Mouse (Mus musculus): ENCODE measurements around the gene Efnb2. TPM values are rescaled to one million over a fixed set of nuclear protein-coding genes. Genes with fewer than 3 reads are reported as not detected.

The Efnb2 gene
- polyA plus RNA-seq, 2 experiments = 42.8 to 74.0 TPM

GRCm38 (mm10) chr8:8611928-8612327, 49.1 kb downstream of the Efnb2 start:
- Histone ChIP-seq H3K27ac (replicated peaks; ENCODE audit: low read depth, low read length) (no peak overlapping the region), H3K4me3 (replicated peaks; ENCODE audit: low read length) (no peak overlapping the region), H3K4me2 (replicated peaks; ENCODE audit: low read depth, low read length, severe bottlenecking) (no peak overlapping the region), H3K9me3 (ENCODE audit: control insufficient read depth, low read length) (no peaks in the 10 kb centered on the region), H3K9ac (ENCODE audit: low read depth, low read length, severe bottlenecking) (no peak overlapping the region), H3K36me3 (ENCODE audit: control insufficient read depth, insufficient read depth, low read length) (no peaks in the 10 kb centered on the region), H3K4me1 (ENCODE audit: control insufficient read depth, insufficient read depth, low read length) (peaks cover 4% of the 10 kb centered on the region; the same call in 1 of the 2 replicates), H3K27me3 (ENCODE audit: control insufficient read depth, insufficient read depth, low read length) (no peaks in the 10 kb centered on the region)
- ATAC-seq (ENCODE audit: low FRiP score, low read depth) (no peak), DNase-seq (ENCODE audit: low spot score) (no peak)
- TF ChIP-seq POLR2A (IDR thresholded peaks at IDR 0.05; ENCODE audit: borderline replicate concordance, extremely low read depth, insufficient read depth, insufficient read length) = no peak
- WGBS = 85% methylated on average over 4 of the region's 4 CpGs

- WGBS = 9% methylated on average over 7 of the region's 7 CpGs
- Histone ChIP-seq H3K27ac (replicated peaks; ENCODE audit: low read depth, low read length) (no peak overlapping the region), H3K4me2 (replicated peaks; ENCODE audit: low read depth, low read length, severe bottlenecking) (no peak overlapping the region), H3K9ac (ENCODE audit: low read depth, low read length, severe bottlenecking) (no peak overlapping the region), H3K4me1 (ENCODE audit: control insufficient read depth, insufficient read depth, low read length) (peaks cover 4% of the 10 kb centered on the region; the same call in 1 of the 2 replicates), H3K27me3 (ENCODE audit: control insufficient read depth, insufficient read depth, low read length) (no peaks in the 10 kb centered on the region), H3K9me3 (ENCODE audit: control insufficient read depth, low read length) (no peaks in the 10 kb centered on the region), H3K4me3 (replicated peaks; ENCODE audit: low read length) (no peak overlapping the region), H3K36me3 (ENCODE audit: control insufficient read depth, insufficient read depth, low read length) (no peaks in the 10 kb centered on the region)
- TF ChIP-seq POLR2A (IDR thresholded peaks at IDR 0.05; ENCODE audit: borderline replicate concordance, extremely low read depth, insufficient read depth, insufficient read length) = no peak
- ATAC-seq (ENCODE audit: low FRiP score, low read depth) = no peak
- DNase-seq (ENCODE audit: low spot score) = no peak
These were observed 51.3 kb downstream of the Efnb2 start for GRCm38 (mm10) chr8:8609791-8610190.

GRCm38 (mm10) chr8:8609141-8609540, 51.9 kb downstream of the Efnb2 start:
- no peak overlapping the region for H3K9ac ChIP-seq (ENCODE audit: low read depth, low read length, severe bottlenecking)
- peaks cover 4% of the 10 kb centered on the region; the same call in 1 of the 2 replicates for H3K4me1 ChIP-seq (ENCODE audit: control insufficient read depth, insufficient read depth, low read length)
- no peaks in the 10 kb centered on the region for H3K27me3 ChIP-seq (ENCODE audit: control insufficient read depth, insufficient read depth, low read length)
- no peak overlapping the region for H3K4me2 ChIP-seq (replicated peaks; ENCODE audit: low read depth, low read length, severe bottlenecking)
- TF ChIP-seq POLR2A (IDR thresholded peaks at IDR 0.05; ENCODE audit: borderline replicate concordance, extremely low read depth, insufficient read depth, insufficient read length) = no peak
- 0 out of 2 replicates have a peak overlapping the region, but pooled peaks have one; percentile 33 for H3K27ac ChIP-seq (replicated peaks; ENCODE audit: low read depth, low read length)
- H3K4me3 ChIP-seq (replicated peaks; ENCODE audit: low read length) = no peak overlapping the region
- no peaks in the 10 kb centered on the region for H3K9me3 ChIP-seq (ENCODE audit: control insufficient read depth, low read length)
- ATAC-seq (ENCODE audit: low FRiP score, low read depth) (no peak), DNase-seq (ENCODE audit: low spot score) (no peak)
- WGBS = 15% methylated on average over 5 of the region's 5 CpGs
- no peaks in the 10 kb centered on the region for H3K36me3 ChIP-seq (ENCODE audit: control insufficient read depth, insufficient read depth, low read length)

- Histone ChIP-seq H3K36me3 (ENCODE audit: control insufficient read depth, insufficient read depth, low read length) (no peaks in the 10 kb centered on the region), H3K4me1 (ENCODE audit: control insufficient read depth, insufficient read depth, low read length) (peaks cover 11% of the 10 kb centered on the region; the same call in 1 of the 2 replicates), H3K9me3 (ENCODE audit: control insufficient read depth, low read length) (no peaks in the 10 kb centered on the region), H3K27ac (replicated peaks; ENCODE audit: low read depth, low read length) (no peak overlapping the region), H3K9ac (ENCODE audit: low read depth, low read length, severe bottlenecking) (no peak overlapping the region), H3K4me2 (replicated peaks; ENCODE audit: low read depth, low read length, severe bottlenecking) (no peak overlapping the region), H3K4me3 (replicated peaks; ENCODE audit: low read length) (no peak overlapping the region), H3K27me3 (ENCODE audit: control insufficient read depth, insufficient read depth, low read length) (no peaks in the 10 kb centered on the region)
- 62% methylated on average over 4 of the region's 4 CpGs for WGBS
- DNase-seq (ENCODE audit: low spot score) = no peak
- TF ChIP-seq POLR2A (IDR thresholded peaks at IDR 0.05; ENCODE audit: borderline replicate concordance, extremely low read depth, insufficient read depth, insufficient read length) = no peak
- no peak for ATAC-seq (ENCODE audit: low FRiP score, low read depth)
These were observed 55.4 kb downstream of the Efnb2 start for GRCm38 (mm10) chr8:8605621-8606020.

GRCm38 (mm10) chr8:8603875-8604274, 57.2 kb downstream of the Efnb2 start:
- no peak overlapping the region for H3K4me3 ChIP-seq (replicated peaks; ENCODE audit: low read length)
- 75% methylated on average over 6 of the region's 6 CpGs for WGBS
- H3K9me3 ChIP-seq (ENCODE audit: control insufficient read depth, low read length) = no peaks in the 10 kb centered on the region

More at GRCm38 (mm10) chr8:8603875-8604274, 57.2 kb downstream of the Efnb2 start:
- no peaks in the 10 kb centered on the region for H3K36me3 ChIP-seq (ENCODE audit: control insufficient read depth, insufficient read depth, low read length)
- no peak for ATAC-seq (ENCODE audit: low FRiP score, low read depth)
- no peak overlapping the region for H3K27ac ChIP-seq (replicated peaks; ENCODE audit: low read depth, low read length)
- no peak for TF ChIP-seq POLR2A (IDR thresholded peaks at IDR 0.05; ENCODE audit: borderline replicate concordance, extremely low read depth, insufficient read depth, insufficient read length)
- no peak overlapping the region for H3K9ac ChIP-seq (ENCODE audit: low read depth, low read length, severe bottlenecking)
- DNase-seq (ENCODE audit: low spot score) = no peak
- peaks cover 6% of the 10 kb centered on the region; the same call in 1 of the 2 replicates for H3K4me1 ChIP-seq (ENCODE audit: control insufficient read depth, insufficient read depth, low read length)
- H3K4me2 ChIP-seq (replicated peaks; ENCODE audit: low read depth, low read length, severe bottlenecking) = no peak overlapping the region
- no peaks in the 10 kb centered on the region for H3K27me3 ChIP-seq (ENCODE audit: control insufficient read depth, insufficient read depth, low read length)

Measured in limb, embryonic 14.5 days (tissue).